Mouse (Mus musculus): ENCODE measurements around the gene Olfr1189. TPM values are rescaled to one million over a fixed set of nuclear protein-coding genes. Genes with fewer than 3 reads are reported as not detected.
"Not testable (repeated sequence)": the region's sequence is repeated elsewhere in the genome, so short reads cannot be mapped to it uniquely, and the experiment has no call there.

The Olfr1189 gene
- polyA plus RNA-seq (2012; rRNA removed), result not detected in 2 replicates

DNA sequence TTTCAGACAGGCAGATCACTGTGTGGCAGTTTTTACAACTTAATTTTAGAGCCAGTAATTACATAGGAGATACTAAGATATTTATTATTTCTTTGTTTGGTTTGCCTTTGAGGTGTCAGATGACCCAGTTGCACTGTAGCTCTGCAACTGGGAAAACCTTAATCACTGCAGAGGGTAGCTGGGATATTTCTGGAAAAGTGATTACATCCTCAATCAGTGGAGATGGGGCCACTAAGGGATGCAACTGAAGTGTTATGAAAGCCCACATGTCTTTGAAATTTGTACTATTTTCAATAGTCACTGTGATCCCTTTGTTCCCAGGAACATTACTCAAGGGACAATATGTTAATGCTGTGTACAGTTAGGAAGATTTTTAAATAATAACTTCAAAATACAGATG, at the start of gene Olfr1189:
Olfr1189 (plus strand) TSS at position 301 of the 400 bp plus-strand sequence.
- Histone ChIP-seq H3K4me3 (ENCODE audit: control insufficient read depth, low read depth, low read length) (no peak within 1 kb of the TSS), H3K36me3 (ENCODE audit: control insufficient read depth, insufficient read depth, low read length) (no peaks in the 10 kb centered on the region)
- no peak for TF ChIP-seq CTCF (IDR thresholded peaks at IDR 0.05; ENCODE audit: control insufficient read depth, insufficient read depth, insufficient replicate concordance, low read depth, low read length)
- TF ChIP-seq POLR2A (IDR thresholded peaks at IDR 0.05; ENCODE audit: control insufficient read depth, low read depth, low read length), result no peak

DNA sequence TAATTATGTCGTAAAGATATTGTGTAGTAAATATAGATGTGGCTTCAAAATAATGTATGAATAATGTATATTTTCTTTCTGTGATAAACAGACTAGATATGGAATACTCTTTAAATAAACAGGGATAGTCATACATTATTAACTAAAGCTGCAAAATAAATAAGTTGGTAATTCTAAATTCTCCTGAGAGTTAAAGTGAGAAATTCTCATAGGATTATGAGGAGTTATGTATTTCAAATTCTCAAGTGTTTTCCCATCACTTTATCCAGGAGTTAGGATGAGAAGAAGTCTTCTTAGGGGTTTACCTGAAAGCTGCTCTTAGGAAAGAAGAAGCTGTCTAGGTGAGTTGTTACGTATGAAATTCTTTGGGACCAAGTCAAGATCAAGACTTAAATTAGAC, 29.6 kb upstream of the Olfr1189 start, which contains the start of gene Olfr1188:
Olfr1188 (plus strand) TSS at position 301 of the 400 bp plus-strand sequence.
- no peak for TF ChIP-seq POLR2A (IDR thresholded peaks at IDR 0.05; ENCODE audit: control insufficient read depth, low read depth, low read length)
- H3K4me3 ChIP-seq (ENCODE audit: control insufficient read depth, low read depth, low read length), result no peak within 1 kb of the TSS

More for the DNA sequence above, at the start of gene Olfr1189:
- Histone ChIP-seq H3K27me3 (ENCODE audit: control insufficient read depth, insufficient read depth, low read length) (no peaks in the 10 kb centered on the region), H3K4me1 (ENCODE audit: control insufficient read depth, insufficient read depth, low read length) (no peaks in the 10 kb centered on the region), H3K27ac (ENCODE audit: control insufficient read depth, insufficient read depth, low read depth, low read length) (no peak within 1 kb of the TSS)

DNA sequence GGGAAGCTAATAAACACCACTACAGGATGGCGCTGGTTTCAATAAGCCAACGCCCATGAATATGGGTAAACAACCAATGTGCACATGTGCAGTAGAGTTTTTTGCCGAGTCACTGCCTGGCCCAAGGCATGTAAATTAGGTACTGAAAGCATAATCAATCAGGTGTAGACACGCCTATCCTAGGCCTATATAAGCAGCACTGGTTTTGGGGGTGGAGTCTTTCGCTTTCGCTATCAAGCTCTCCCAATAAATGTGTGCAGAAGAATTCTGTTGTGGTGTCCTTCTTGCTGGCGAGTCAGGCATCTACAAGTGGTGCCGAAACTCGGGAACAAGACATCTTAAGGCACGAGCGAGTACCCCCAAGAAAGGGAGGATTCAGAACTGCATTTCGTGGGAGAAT, 13.6 kb upstream of the Olfr1189 start:
- not testable (repeated sequence) for H3K27ac ChIP-seq (ENCODE audit: control insufficient read depth, insufficient read depth, low read depth, low read length); H3K4me3 ChIP-seq (ENCODE audit: control insufficient read depth, low read depth, low read length); H3K36me3 ChIP-seq (ENCODE audit: control insufficient read depth, insufficient read depth, low read length); H3K4me1 ChIP-seq (ENCODE audit: control insufficient read depth, insufficient read depth, low read length); H3K27me3 ChIP-seq (ENCODE audit: control insufficient read depth, insufficient read depth, low read length)

More for the DNA sequence above, 29.6 kb upstream of the Olfr1189 start, which contains the start of gene Olfr1188:
- Histone ChIP-seq H3K27me3 (ENCODE audit: control insufficient read depth, insufficient read depth, low read length) (no peaks in the 10 kb centered on the region), H3K36me3 (ENCODE audit: control insufficient read depth, insufficient read depth, low read length) (no peaks in the 10 kb centered on the region), H3K27ac (ENCODE audit: control insufficient read depth, insufficient read depth, low read depth, low read length) (no peak within 1 kb of the TSS), H3K4me1 (ENCODE audit: control insufficient read depth, insufficient read depth, low read length) (no peaks in the 10 kb centered on the region)

DNA sequence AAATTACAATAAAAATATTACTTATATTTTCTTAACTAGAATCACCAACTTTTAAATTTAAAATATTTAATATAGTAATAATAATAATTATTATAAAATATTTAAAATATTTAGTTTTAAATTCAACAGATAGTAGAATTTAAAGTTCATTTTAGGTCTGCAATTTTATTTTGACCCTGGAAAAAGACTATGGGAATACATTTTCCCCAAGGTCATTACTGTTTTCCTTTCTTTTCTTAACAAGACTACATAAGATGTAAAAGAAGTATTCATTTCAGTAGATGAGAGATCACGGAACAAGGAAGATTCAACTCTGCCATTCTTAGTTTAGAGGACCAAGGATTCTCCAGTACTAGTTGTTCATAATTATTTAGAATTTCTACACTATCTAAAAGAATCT, 54.0 kb downstream of the Olfr1189 start, which contains the start of gene Olfr1191-ps1:
Olfr1191-ps1 (plus strand) TSS at position 301 of the 400 bp plus-strand sequence.
- not testable (repeated sequence) for H3K36me3 ChIP-seq (ENCODE audit: control insufficient read depth, insufficient read depth, low read length); H3K4me3 ChIP-seq (ENCODE audit: control insufficient read depth, low read depth, low read length); H3K4me1 ChIP-seq (ENCODE audit: control insufficient read depth, insufficient read depth, low read length); H3K27me3 ChIP-seq (ENCODE audit: control insufficient read depth, insufficient read depth, low read length); H3K27ac ChIP-seq (ENCODE audit: control insufficient read depth, insufficient read depth, low read depth, low read length)

Other genes starting within 250 kb of the Olfr1189 start
- gene Olfr1176, start 249.7 kb upstream of the Olfr1189 start, polyA plus RNA-seq (2012; rRNA removed), result not detected in 2 replicates
- gene Olfr1177-ps, start 240.0 kb upstream of the Olfr1189 start, polyA plus RNA-seq (2012; rRNA removed), result not detected in 2 replicates
- gene Olfr1178, start 199.4 kb upstream of the Olfr1189 start, polyA plus RNA-seq (2012; rRNA removed), result not detected in 2 replicates
- gene Olfr1179, start 180.0 kb upstream of the Olfr1189 start, polyA plus RNA-seq (2012; rRNA removed), result not detected in 2 replicates
- gene Olfr1180, start 167.3 kb upstream of the Olfr1189 start, polyA plus RNA-seq (2012; rRNA removed), result not detected in 2 replicates
- not detected in 2 replicates for gene Olfr1181, start 160.3 kb upstream of the Olfr1189 start, polyA plus RNA-seq (2012; rRNA removed)
- gene Gm13757, start 137.3 kb upstream of the Olfr1189 start, polyA plus RNA-seq (2012; rRNA removed), result not detected in 2 replicates
- gene Olfr1183, start 131.6 kb upstream of the Olfr1189 start, polyA plus RNA-seq (2012; rRNA removed), result 0.04 TPM in 1 of 2 replicates, not detected in the other
- gene Olfr1184, start 102.9 kb upstream of the Olfr1189 start, polyA plus RNA-seq (2012; rRNA removed), result not detected in 2 replicates
- not detected in 2 replicates for gene Olfr1185-ps1, start 93.1 kb upstream of the Olfr1189 start, polyA plus RNA-seq (2012; rRNA removed)
- gene Olfr1186, start 67.9 kb upstream of the Olfr1189 start, polyA plus RNA-seq (2012; rRNA removed), result not detected in 2 replicates
- gene Olfr1188, start 29.5 kb upstream of the Olfr1189 start, polyA plus RNA-seq (2012; rRNA removed), result not detected in 2 replicates
- not detected in 2 replicates for gene Olfr1191-ps1, start 54.1 kb downstream of the Olfr1189 start, polyA plus RNA-seq (2012; rRNA removed)
- gene Olfr1192-ps1, start 62.1 kb downstream of the Olfr1189 start, polyA plus RNA-seq (2012; rRNA removed), result 0.06 TPM in 1 of 2 replicates, not detected in the other
- gene Olfr1193, start 89.2 kb downstream of the Olfr1189 start, polyA plus RNA-seq (2012; rRNA removed), result not detected in 2 replicates
- not detected in 2 replicates for gene Olfr1195, start 102.7 kb downstream of the Olfr1189 start, polyA plus RNA-seq (2012; rRNA removed)
- gene Olfr1196, start 118.1 kb downstream of the Olfr1189 start, polyA plus RNA-seq (2012; rRNA removed), result not detected in 2 replicates
- not detected in 2 replicates for gene Olfr1197, start 145.9 kb downstream of the Olfr1189 start, polyA plus RNA-seq (2012; rRNA removed)
- not detected in 2 replicates for gene Olfr1198, start 164.9 kb downstream of the Olfr1189 start, polyA plus RNA-seq (2012; rRNA removed)
- gene Olfr1199, start 174.0 kb downstream of the Olfr1189 start, polyA plus RNA-seq (2012; rRNA removed), result not detected in 2 replicates
- gene Olfr1200, start 184.0 kb downstream of the Olfr1189 start, polyA plus RNA-seq (2012; rRNA removed), result not detected in 2 replicates
- gene Olfr1201, start 206.6 kb downstream of the Olfr1189 start, polyA plus RNA-seq (2012; rRNA removed), result not detected in 2 replicates
- gene Olfr1202, start 228.0 kb downstream of the Olfr1189 start, polyA plus RNA-seq (2012; rRNA removed), result not detected in 2 replicates
- not detected in 2 replicates for gene Olfr1205, start 243.3 kb downstream of the Olfr1189 start, polyA plus RNA-seq (2012; rRNA removed)